Mouse (Mus musculus) urinary bladder, adult 2 months (tissue): Measurements from ENCODE around the gene Zfp106. TPM values are rescaled to one million over a fixed set of nuclear protein-coding genes. Genes with fewer than 3 reads are reported as not detected.
A peak's percentile ranks its signal among the peaks of the same experiment; 100 is the strongest.

ENCODE experiments used
- DNase-seq: peaks from one replicate; pipeline ENCODE4 v3.0.0; 2022; ENCODE audit warnings: low spot score
- polyA plus RNA-seq: library from polyadenylated mRNA; depleted of rRNA; stranded (reverse); fragments of >200 nt; gene quantifications from 2 replicates; pipeline ENCODE4 v1.2.3, GENCODE M21; 2012

Gene Zfp106
- polyA plus RNA-seq, 1 experiment = 46.1 TPM

- DNase-seq = no peak
Measured at GRCm38 (mm10) chr2:120556868-120557267, 6.8 kb downstream of the Zfp106 start.

DNA sequence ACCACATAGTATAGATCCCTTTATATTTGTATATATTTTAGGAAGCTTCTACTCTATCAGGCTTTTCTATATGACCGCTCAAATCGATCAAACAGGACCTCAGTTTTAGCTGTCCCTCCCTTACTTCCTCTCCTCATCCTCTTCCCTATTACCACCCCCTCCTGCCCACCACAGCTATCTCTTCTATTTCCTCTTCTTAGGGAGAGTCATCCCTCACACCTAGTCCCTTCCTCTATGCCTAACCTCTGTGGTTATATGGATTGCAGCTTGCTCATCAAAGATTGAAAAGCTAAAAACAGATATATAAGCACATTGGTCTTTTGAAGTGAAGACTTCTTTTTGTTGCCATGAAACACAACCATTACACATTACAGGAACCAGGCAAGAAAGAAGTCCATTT, 18.9 kb downstream of the Zfp106 start:
- DNase-seq = no peak

GRCm38 (mm10) chr2:120539778-120540208, 23.9 kb downstream of the Zfp106 start:
- no peak for DNase-seq

GRCm38 (mm10) chr2:120539333-120539732, 24.3 kb downstream of the Zfp106 start:
- DNase-seq = no peak

GRCm38 (mm10) chr2:120531223-120531622, 32.4 kb downstream of the Zfp106 start:
- DNase-seq = no peak

GRCm38 (mm10) chr2:120529531-120529930, 34.1 kb downstream of the Zfp106 start:
- no peak for DNase-seq

GRCm38 (mm10) chr2:120526771-120527170, 36.9 kb downstream of the Zfp106 start:
- DNase-seq = no peak

DNA sequence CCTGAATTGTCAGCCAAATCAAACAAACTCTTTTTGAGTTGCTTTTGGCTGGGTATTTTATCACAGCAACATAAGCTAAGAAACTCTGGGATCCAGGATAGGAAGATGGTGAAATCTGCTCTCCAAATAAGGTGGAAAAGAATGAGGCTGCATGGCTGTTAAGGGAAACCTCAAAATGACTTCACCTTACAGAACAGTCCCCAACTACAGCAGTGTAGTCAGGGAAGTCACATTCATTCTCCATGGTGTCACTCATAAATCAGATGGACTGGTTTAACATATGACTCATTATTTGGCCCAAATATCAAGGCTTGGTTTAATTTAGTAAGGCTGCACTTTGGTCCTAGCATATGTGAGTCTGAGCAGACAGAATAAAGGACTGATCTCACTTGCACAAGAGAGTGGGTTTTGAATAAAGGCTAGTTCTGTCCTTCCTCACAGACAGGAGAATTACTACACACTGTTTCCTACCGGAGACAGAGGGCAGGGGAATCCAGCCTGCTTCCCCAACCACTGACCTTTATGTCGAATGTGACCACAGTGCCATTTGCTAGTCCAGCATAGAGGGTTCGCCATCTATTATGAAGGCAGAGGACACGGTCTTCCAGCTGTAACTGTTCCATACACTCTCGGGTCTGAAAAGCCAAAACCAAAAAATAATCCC, 45.0 kb downstream of the Zfp106 start:
- no peak for DNase-seq

DNA sequence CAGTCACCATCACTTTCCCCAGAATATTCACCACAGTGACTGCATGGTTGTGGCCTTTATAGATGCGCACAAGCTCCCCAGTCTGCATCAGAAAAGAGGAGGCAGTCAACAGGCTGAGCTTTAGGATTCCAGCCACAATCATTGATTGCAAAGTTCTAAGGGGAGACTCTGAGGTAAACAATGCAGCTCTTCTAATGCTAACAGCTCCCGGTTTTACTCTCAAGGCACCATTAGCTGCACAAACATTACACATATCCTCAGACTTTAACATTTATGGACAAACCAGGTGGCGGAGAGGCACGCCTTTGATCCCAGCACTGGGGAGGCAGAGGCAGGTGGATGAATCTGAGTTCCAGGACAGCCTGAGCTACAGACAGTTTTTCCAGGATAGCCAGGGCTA, 49.5 kb downstream of the Zfp106 start:
- no peak for DNase-seq

DNA sequence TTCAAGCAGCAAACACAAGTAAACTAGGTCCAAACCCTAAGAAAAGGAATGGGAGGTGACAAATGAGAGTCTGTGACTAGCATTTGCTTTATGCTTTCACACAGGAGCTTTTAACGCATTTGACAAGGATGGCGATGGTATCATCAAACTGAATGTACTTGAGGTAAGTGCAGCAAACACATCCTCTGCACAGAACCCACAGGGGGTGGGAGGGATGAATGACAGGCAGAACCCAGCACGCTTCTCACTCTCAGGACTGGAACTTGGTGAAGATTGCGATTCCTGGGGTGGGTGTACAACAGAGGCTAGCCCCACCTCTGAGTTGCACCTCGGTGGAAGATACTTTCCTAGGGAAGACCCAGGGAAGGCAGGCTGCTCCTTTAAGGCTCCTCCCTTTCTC, 59.7 kb downstream of the Zfp106 start:
- no peak for DNase-seq

GRCm38 (mm10) chr2:120503094-120503493, 60.5 kb downstream of the Zfp106 start:
- DNase-seq = no peak

DNA sequence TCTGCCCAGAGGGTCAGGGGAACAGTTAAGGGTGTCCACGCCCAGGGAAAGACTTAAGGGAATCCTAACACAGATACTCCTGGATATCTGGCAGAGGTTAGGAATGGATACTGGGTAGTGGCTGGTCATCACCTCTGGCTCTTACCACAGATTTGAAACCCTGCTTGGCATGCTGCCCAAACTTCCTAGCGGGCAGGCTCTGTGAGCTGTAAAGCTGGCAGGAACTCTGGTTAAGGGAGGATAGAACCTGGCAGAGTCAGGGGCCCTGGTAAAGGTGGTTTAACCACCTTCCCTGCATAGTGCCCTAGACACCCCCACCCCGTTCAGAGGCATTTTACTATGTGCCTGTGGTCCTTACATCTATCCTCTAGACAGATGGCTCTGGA, 61.0 kb downstream of the Zfp106 start:
- no peak for DNase-seq

GRCm38 (mm10) chr2:120501931-120502604, 61.6 kb downstream of the Zfp106 start:
- DNase-seq = no peak

- no peak for DNase-seq
Measured at GRCm38 (mm10) chr2:120501136-120501918, 62.3 kb downstream of the Zfp106 start.

DNA sequence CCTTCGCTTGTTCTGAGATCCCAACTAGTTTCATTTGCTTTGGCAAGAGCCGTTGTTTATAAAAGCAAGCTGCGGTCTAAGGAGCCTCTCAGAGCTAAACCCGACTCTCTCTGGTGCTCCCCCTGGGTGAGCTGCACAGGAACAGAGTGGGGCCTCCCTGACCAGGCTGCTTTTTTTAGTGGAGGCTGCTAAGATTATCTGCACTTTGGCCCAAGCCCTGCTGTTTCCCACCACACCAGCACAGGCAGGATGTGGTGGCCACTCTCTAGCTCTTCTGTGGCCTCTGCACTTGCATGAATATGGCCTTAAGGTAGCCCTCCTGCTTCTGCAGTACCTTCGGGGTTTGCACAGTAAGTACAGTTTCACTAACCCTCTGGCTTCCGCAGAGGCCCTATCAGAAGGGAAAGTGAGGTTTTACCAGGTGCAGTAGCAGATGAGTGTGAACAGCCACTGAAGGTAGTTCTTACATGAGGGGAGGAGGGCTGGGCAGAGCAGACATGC, 63.6 kb downstream of the Zfp106 start:
- no peak for DNase-seq

- DNase-seq = no peak
Measured at GRCm38 (mm10) chr2:120496511-120496910, 67.1 kb downstream of the Zfp106 start.

DNA sequence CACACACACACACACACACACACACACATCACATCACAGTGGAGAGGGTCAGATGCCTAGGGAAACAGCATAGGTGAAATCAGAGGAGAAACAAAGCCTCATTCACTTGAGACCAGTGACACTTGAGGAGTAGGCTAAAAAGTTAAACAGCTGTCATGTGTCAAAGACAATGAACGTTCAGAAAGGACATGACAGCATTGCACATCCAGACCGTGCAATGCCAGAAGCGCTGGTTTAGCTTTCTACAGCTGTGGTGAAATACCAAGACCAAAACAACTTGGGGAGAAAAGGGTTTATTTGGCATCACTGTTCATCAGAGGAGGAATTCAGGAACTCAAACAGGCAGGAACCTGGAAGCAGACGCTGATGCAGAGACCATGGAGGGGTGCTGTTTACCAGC, 70.4 kb downstream of the Zfp106 start:
- DNase-seq = no peak

DNA sequence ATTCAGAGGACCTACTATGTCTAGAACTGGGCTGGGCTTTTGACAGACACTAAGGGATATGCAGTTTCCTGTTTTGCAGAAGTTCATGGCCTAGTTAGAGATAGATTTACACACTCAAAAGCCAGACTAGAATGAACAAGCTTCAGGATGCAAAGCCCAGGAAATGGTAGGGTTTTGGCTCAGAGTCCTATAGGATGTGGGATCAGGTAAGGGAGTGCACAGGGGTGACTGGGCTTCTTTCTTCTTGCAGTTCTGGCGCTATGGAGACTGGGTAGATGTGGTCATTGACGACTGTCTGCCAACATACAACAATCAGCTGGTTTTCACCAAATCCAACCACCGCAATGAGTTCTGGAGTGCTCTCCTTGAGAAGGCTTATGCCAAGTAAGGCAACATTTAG, 79.4 kb downstream of the Zfp106 start:
- no peak for DNase-seq

DNA sequence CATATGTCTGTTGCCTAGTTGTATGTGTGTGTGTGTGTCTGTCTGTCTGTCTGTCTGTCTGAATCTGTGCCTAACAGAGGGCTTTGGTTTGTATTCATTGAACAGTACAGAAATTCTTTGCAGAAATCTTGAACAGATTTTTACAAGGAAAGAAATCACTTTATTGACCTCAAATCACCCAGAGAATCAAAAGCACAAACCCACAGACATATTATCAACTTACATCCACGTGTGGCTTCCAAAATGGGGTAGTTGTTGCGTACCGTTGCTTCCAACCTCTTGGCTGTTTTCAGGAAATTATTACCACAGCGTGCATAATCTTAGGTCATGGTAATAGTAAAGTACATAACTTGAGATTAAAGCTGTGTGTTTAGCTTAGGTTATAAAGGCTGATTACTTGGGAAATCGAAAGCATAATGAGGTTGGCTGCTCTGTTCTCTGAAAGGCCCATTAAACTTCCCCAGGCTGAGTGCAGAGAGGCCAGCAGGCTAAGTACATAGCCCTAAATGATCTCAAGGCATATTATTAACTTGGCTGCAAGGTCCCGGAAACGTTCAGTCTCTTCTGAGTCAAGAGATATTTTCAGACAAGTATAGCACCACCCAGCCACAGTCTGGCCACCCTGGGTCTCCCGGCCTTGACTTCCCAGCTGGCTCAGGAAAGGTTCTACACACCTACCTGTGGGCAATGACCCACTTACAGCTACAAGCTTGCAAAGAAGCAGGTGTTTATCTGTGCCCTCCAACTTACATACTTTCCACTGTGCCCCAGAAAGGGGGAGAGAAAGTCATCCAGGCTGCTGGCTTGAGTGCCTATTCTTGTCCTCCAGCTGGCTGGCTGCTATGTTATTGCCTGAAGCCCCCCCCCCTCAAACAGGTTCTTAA, 80.9 kb downstream of the Zfp106 start:
- DNase-seq = no peak

GRCm38 (mm10) chr2:120481921-120482320, 81.7 kb downstream of the Zfp106 start:
- no peak for DNase-seq

- peak; percentile 41 for DNase-seq
Measured at GRCm38 (mm10) chr2:120478600-120478999, 85.0 kb downstream of the Zfp106 start.
